Mouse (Mus musculus) ovary, postnatal 14 days (tissue): ENCODE results near the gene Papss2.

Experiments
- DNase-seq: peaks from one replicate; pipeline ENCODE4 v3.0.0; 2022; ENCODE audit warnings: low spot score

Papss2 gene

GRCm38 (mm10) chr19:32599436-32599835 is 3.8 kb downstream of the Papss2 start:
- no peak for DNase-seq

GRCm38 (mm10) chr19:32601033-32601770 is 5.6 kb downstream of the Papss2 start:
- no peak for DNase-seq

DNA sequence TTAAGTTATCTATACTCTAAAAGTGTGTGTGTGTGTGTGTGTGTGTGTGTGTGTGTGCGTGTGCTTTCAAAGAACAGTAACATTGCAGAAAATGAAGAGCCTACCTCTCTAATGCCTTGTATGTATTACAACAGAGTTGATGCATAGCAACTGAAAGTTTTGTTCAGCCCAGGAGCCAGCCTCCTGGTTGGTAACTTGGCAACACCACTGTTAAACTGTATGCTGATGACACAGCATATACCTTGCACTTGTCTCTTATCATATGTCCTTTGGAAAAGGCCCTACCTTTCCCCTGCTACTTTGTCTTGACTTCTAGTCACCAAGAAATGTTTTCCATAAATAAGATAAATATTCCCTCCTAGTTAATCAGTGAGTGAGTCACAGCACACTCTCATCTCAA is 7.9 kb downstream of the Papss2 start:
- no peak for DNase-seq

DNA sequence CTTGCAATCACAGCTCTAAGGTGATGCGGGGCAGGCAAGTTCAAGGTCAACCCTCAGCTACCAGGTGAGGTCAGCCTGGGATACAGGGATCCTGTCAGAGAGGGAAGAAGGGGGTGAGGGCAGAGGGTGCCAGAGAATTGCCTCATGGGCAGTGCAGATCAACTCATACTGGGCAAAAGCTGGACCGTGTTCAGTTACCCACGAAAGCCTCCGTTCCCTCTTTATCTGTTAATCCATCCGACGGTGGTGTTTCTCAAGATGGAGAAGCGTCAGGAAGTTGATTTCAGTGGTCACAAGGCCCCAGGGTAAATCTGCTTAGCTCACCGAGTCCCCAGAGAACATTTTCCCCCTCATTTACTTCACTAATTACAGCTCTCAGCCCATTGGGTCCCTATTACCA is 8.5 kb downstream of the Papss2 start:
- DNase-seq = no peak

DNA sequence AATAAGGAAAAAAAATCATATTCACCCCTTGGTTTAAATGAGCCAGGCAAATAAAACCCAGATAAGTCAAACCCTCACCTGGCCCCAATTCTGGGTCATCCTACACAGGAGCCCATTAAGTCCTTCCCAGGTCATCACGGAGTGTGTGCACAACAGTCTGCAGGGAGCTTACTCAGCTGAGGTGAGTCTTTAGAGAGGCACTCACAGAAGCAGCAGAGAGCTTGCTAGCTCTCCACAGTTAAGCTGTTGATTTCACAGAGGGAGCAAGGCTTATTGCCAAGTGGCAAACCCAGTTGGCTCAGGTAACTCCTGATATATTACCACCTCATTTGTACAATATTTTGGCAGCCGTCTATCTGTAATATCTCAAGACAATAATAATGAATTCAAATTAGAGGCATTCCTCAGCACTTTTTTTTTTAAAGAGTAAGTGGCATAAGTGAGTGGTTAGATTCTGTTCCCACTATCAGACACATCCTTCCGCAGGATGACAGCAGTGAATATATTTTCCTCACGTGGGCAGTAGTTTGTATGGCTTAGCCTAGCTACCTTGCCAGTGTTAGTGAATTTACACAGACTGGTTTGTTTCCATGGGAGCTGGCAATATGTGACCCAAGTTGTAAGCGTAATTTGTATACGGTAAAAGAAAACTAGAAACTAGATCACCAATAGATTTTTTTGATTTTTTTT is 9.1 kb downstream of the Papss2 start:
- DNase-seq = no peak

- DNase-seq = no peak
These were observed 10.7 kb downstream of the Papss2 start for GRCm38 (mm10) chr19:32606227-32606827.

- no peak for DNase-seq
These were observed 11.4 kb downstream of the Papss2 start for GRCm38 (mm10) chr19:32607036-32607435.

DNA sequence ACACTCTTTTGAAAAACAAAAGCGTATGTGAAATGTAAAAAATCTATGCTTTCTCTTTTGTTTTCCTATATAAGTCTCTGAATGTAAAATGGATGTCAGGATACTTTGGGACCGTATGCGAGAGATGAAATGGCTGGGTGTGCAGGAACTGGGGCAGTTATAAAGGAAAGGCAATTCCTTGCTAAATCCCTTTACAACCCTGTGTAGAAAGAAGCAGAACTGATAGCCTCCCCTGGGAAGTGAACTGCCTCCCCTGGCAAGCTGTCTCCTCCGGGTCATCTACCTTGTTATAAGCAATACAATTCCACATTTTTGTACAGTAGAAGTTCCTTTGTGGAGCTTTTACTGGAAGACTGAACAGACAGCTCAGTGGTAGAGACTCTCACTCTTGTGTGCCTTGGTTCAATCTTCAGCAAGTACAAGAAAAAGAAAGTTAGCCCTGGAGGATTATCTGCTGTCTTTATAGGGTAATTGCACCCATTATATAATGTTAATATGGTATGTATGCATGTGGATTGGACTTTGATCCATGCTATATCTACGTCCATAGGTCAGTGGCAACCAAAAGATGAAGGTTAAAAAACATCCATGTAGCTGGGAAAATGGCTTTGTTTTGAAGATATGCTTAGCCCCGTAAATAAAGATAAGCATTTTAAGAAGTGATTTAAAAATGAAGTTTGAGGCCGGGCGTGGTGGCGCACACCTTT is 15.9 kb downstream of the Papss2 start:
- no peak for DNase-seq

DNA sequence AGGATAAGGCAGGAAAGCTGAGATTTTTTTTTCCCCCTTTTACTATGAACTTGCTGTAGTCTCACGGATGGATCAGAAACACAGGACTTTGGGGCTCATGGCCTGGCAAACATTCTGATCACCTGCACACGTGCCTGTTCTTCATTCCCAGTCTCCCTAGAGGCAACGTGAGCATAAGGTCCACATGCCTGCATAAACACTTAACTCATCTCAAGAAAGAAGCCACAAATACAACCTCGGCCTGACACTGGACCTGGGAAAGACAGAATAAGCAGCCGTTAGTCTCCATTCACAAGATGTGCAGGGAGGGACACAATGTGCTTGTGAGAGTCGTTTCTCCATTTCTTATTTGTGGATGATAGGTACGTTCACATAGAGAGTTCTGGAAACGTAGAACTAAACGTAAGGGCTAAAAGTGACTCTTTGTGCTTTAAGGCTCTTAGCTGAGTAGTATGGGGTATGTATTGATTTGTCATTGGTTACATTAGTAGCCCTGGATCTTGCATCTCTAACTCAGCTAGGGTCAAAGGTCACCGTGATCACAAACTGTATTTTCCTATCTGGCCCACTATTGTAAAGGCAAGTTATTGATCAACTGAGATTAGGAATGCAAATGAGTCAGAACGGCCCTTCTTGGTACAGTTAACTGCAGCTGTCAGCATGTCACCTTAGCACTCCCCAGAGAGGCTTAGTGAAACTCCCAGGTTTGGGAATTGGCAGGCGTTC is 18.6 kb downstream of the Papss2 start:
- DNase-seq = no peak

GRCm38 (mm10) chr19:32614772-32615099 is 19.1 kb downstream of the Papss2 start:
- no peak for DNase-seq

DNA sequence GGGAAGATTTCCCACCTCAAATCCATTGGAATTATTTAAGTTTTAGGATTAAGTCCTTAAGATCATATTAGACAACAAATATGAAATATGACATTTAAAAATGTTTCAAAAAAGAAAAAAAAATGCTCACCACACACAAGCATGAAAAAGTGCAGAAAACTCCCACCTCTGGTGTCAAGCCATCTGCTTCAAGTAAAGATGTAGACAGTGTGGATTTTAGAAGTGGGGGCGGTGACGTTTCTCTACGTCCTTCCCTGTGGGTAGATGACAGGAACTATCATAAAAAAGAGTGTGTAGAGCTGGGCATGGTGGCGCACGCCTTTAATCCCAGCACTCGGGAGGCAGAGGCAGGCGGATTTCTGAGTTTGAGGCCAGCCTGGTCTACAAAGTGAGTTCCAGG is 21.1 kb downstream of the Papss2 start:
- no peak for DNase-seq

DNA sequence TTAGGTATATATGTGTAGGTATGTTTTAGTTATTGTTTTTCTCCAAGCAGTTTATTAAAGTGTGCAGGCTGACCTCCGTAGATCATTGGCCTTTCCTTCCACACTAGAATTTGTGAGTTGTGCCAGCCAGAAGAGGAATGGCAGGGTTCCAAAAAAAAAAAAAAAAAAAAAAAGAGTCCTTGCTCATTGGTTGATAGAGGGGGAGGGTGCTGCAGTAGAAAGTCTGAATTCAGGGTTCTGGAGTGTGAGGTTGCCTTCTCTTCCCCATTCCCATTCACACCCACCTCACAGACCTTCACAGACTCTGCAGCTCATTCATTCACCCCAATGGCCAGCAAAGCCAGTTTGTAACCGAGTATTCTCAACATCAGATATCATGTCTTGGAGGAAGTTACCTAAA is 24.1 kb downstream of the Papss2 start:
- DNase-seq = no peak

DNA sequence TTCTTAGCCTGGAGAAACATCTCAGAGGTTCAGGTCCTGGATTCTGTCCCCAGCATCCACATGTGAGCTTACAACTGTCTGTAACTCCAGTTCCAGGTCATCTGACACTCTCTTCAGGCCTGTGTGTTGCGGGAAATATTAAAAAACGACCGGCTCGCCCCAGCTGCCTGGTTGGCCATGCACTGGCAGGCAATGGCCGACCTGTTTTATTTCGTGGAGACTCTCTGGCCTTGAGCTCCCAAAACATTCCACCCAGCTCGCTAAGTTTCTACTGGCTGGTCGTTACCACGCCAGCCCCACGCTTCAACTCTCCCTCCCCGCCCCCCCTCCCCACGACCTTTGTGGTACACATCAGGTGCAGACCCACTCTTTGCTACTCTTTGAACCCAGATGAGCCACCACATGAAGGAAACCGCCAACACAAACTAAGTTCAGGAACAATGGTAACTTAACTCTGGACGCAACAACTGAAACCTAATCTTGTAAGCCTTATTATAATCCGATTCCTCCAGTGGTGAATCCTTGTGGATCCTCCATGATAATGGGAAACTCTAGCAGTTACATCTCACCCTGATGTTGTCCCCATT is 25.4 kb downstream of the Papss2 start:
- DNase-seq = no peak

GRCm38 (mm10) chr19:32622142-32622541 is 26.6 kb downstream of the Papss2 start:
- no peak for DNase-seq

GRCm38 (mm10) chr19:32626768-32627331 is 31.3 kb downstream of the Papss2 start:
- DNase-seq = no peak

GRCm38 (mm10) chr19:32627631-32628030 is 32.0 kb downstream of the Papss2 start:
- DNase-seq = no peak

DNA sequence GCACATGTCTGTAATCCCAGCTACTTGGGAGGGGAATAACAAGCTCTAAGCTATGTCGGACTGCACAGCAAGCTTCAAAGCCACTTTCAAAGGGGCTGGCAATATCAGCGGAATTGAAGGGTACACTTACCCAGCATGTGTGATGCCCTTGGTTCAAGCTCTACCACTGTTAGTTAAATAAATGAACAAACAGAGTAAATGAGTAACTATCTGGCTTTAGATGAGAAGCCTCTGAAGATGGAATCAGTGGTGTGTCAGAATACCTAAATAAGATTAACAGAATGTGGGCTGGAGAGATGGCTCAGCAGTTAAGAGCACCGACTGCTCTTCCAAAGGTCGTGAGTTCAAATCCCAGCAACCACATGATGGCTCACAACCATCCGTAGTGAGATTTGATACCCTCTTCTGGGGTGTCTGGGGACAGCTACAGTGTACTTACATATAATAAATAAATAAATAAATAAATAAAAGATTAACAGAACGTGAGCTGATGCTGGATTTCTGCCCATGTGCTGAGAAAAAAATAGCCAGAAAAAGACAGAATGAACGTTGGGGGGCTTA is 33.1 kb downstream of the Papss2 start:
- DNase-seq = no peak

DNA sequence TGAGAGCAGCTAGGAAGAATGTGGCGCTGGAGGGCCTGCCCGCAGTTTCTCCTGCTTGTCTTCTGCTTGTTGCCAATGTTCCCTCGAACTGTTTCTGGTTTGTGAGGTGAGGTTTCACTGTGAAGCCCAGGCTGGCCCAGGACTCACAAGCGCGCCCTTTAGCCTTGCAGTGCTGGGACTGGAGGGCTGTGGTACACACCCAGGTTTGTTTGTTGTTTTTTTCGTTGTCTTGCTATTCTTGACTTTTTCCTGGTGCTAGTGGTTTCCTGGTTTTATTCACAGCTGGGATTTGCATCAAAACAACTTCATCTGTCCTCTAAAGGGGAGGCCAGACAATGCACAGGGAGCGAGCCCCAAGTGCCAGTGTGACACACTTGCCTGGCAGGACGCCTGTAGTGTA is 39.3 kb downstream of the Papss2 start:
- DNase-seq = no peak

- no peak for DNase-seq
These were observed 42.0 kb downstream of the Papss2 start for GRCm38 (mm10) chr19:32637357-32638275.

DNA sequence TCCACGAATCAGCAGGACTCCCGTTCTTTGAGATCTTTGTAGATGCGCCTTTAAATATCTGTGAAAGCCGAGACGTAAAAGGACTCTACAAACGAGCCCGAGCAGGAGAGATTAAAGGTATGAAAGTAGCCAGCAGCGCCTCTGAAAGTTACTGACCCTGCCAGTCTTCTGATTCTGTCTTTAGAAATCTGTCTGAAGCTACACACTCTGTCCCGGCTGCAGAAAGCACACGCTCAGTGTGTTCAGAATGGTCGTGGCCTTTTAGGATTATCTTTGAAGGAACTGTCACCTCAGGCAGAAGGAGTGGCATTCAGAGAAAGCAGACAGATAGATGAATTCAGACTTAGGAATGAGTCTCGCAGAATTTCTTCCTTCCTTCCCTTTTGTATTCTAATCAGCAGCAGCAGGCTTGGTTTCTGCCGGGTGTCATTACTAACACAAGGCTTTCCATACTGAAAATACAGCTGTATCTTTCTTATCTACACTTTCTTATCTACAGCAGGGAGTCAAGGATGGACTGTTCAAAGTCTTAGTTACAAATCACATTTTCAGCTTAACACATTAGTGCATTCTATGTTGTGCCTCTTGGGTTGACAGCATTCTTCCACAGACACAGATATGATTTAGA is 42.8 kb downstream of the Papss2 start:
- DNase-seq = no peak
